Mouse (Mus musculus): ENCODE results near the gene Bean1. TPM values are rescaled to one million over a fixed set of nuclear protein-coding genes. Genes with fewer than 3 reads are reported as not detected.

The Bean1 gene
- total RNA-seq, 1 experiment, result 0.09 TPM

DNA sequence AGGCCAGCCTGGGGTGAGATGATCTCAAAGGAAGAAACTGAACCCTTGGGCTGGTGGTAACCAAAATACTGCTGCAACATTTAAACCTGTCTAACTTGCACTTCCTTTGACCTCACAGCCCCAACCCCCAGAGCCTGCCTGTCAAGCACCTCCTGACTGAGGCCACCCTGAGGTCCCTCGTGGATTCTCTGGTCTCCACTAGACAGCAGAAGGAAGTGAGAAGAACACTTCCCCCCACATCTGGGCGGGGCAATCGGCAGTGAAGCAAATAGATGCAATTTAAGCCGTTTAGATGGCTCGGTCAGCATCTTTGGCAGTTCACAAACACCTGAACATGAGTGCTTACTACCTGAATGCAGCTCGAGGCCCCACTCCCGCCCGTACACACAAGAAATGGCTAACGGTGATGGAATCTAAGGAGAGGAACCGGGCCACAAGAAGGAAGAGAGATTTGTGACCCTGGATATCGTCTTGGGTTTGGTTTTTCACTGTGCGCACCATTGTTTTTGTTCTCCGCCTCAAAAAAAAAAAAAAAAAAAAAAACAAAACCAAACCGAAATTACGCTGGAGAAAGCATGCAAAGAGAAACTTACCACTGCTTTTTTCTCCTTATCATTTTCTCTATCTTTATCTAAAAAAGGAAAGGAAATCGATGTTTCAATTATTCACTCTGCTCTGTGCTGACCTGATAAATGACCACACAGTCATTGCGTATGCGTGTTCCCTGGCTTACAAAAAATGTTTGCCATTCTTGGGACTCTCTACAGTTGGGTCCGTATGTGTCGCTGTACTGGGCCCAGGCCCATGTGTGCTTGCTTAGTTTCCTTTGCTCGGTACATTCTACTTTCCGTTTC lies 77.0 kb downstream of the Bean1 start:
- in situ Hi-C loops (cut with MboI; ENCODE audit: low sequenced_read_pairs in 2 of 2, unreplicated experiment in 2 of 2), result no loop called here
- no peaks in the 10 kb centered on the region for H3K9me3 ChIP-seq (ENCODE audit: control insufficient read depth, insufficient read depth, low read depth, low read length)
- TF ChIP-seq HCFC1 (IDR thresholded peaks at IDR 0.05; ENCODE audit: borderline replicate concordance, insufficient read depth, low read length), result no peak
- TF ChIP-seq ZC3H11A (IDR thresholded peaks at IDR 0.05; ENCODE audit: borderline replicate concordance, low read depth, low read length), result no peak
- peaks cover 8% of the 10 kb centered on the region; the same call in 1 of the 2 replicates for H3K36me3 ChIP-seq (ENCODE audit: control insufficient read depth, insufficient read depth, low read length, poor library complexity, severe bottlenecking)
- peaks cover 0 to 6% of the 10 kb centered on the region in 2 experiments; a peak in 1 of 4 replicates for H3K4me1 ChIP-seq (ENCODE audit: control insufficient read depth in 2 of 2, insufficient read depth in 2 of 2, low read length in 2 of 2, poor library complexity in 1 of 2)
- no peak overlapping the region for H3K27ac ChIP-seq (ENCODE audit: insufficient read depth, low read depth, low read length, poor library complexity, severe bottlenecking)
- DNase-seq (ENCODE audit: low read depth, low spot score), result no peak
- H3K9ac ChIP-seq (ENCODE audit: insufficient read depth, low read depth, low read length, poor library complexity, severe bottlenecking), result peak overlapping the region; percentile 87; the same call in 1 of the 2 replicates
- H3K4me3 ChIP-seq (ENCODE audit: insufficient read depth in 1 of 2, low read depth in 1 of 2, low read length in 2 of 2, poor library complexity in 1 of 2, severe bottlenecking in 1 of 2), result peak overlapping the region; percentile 96 to 97

DNA sequence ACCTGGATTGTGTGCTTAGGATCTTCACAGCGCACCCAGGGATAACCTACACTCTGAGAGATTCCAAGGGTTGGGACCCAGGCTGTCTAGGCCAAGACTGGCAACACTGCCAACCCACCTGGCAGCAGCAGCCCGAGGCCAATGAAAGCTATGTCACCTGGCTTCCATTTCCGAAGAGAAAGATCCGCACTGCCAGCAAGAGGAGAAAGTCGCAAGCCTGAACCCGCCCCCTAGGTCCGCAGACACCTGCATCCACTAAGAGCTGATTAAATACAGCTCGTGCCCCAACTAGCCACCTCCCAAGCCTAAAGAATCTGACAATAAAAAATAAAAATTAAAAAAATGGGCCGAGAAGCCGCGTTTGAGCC lies 77.7 kb downstream of the Bean1 start:
- in situ Hi-C loops (cut with MboI; ENCODE audit: low sequenced_read_pairs in 2 of 2, unreplicated experiment in 2 of 2), result no loop called here
- no peak for DNase-seq (ENCODE audit: low read depth, low spot score)
- TF ChIP-seq MAFK (IDR thresholded peaks at IDR 0.05; ENCODE audit: insufficient read depth, low read depth, low read length), result no peak
- no peak for TF ChIP-seq CHD2 (IDR thresholded peaks at IDR 0.05; ENCODE audit: low read depth, low read length)
- no peak for TF ChIP-seq ZC3H11A (IDR thresholded peaks at IDR 0.05; ENCODE audit: borderline replicate concordance, low read depth, low read length)
- TF ChIP-seq ZNF384 (IDR thresholded peaks at IDR 0.05; ENCODE audit: low read depth, low read length), result no peak
- TF ChIP-seq HCFC1 (IDR thresholded peaks at IDR 0.05; ENCODE audit: borderline replicate concordance, insufficient read depth, low read length), result no peak
- H3K27ac ChIP-seq (ENCODE audit: insufficient read depth, low read depth, low read length, poor library complexity, severe bottlenecking), result no peak overlapping the region
- H3K9ac ChIP-seq (ENCODE audit: insufficient read depth, low read depth, low read length, poor library complexity, severe bottlenecking), result peak overlapping the region; percentile 87
- peaks cover 0 to 6% of the 10 kb centered on the region in 2 experiments; a peak in 1 of 4 replicates for H3K4me1 ChIP-seq (ENCODE audit: control insufficient read depth in 2 of 2, insufficient read depth in 2 of 2, low read length in 2 of 2, poor library complexity in 1 of 2)
- H3K9me3 ChIP-seq (ENCODE audit: control insufficient read depth, insufficient read depth, low read depth, low read length), result no peaks in the 10 kb centered on the region
- H3K4me3 ChIP-seq (ENCODE audit: insufficient read depth in 1 of 2, low read depth in 1 of 2, low read length in 2 of 2, poor library complexity in 1 of 2, severe bottlenecking in 1 of 2), result peak overlapping the region; percentile 96 to 97
- H3K36me3 ChIP-seq (ENCODE audit: control insufficient read depth, insufficient read depth, low read length, poor library complexity, severe bottlenecking), result peaks cover 3% of the 10 kb centered on the region; the same call in 1 of the 2 replicates

DNA sequence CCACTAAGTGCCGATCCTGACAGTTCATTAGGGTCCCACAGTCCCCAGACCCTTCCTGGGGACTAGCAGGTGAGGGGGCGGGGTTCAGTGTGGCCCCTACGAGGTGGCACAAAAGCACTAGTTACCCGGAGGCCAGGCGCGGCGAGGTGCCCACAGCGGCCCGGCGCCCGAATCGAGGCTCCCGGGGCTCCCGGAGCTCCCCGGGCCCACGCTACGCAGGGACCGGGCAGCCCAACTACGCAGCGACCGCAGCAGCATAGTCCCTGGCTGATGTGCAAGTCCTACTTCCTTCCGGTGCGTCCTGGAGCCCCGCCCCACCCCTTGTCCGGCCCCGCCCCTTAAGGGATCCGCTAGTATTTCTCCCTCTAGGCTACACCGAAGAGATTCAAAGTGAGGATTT lies 78.0 kb downstream of the Bean1 start, which contains the start of gene Tk2:
Gene Tk2 (minus strand): TSS at position 283 of the 400 bp plus-strand sequence.
- peaks cover 0 to 6% of the 10 kb centered on the region in 2 experiments; a peak in 1 of 4 replicates for H3K4me1 ChIP-seq (ENCODE audit: control insufficient read depth in 2 of 2, insufficient read depth in 2 of 2, low read length in 2 of 2, poor library complexity in 1 of 2)
- no peaks in the 10 kb centered on the region; the same call in 1 of the 2 replicates for H3K36me3 ChIP-seq (ENCODE audit: control insufficient read depth, insufficient read depth, low read length, poor library complexity, severe bottlenecking)
- TF ChIP-seq HCFC1 (IDR thresholded peaks at IDR 0.05; ENCODE audit: borderline replicate concordance, insufficient read depth, low read length) (no peak), ZNF384 (IDR thresholded peaks at IDR 0.05; ENCODE audit: low read depth, low read length) (no peak), ZC3H11A (IDR thresholded peaks at IDR 0.05; ENCODE audit: borderline replicate concordance, low read depth, low read length) (no peak), CHD2 (IDR thresholded peaks at IDR 0.05; ENCODE audit: low read depth, low read length) (no peak), MAFK (IDR thresholded peaks at IDR 0.05; ENCODE audit: insufficient read depth, low read depth, low read length) (no peak)
- peak within 1 kb of the TSS; percentile 87 for H3K9ac ChIP-seq (ENCODE audit: insufficient read depth, low read depth, low read length, poor library complexity, severe bottlenecking)
- no peaks in the 10 kb centered on the region for H3K9me3 ChIP-seq (ENCODE audit: control insufficient read depth, insufficient read depth, low read depth, low read length)
- H3K27ac ChIP-seq (ENCODE audit: insufficient read depth, low read depth, low read length, poor library complexity, severe bottlenecking), result no peak within 1 kb of the TSS
- peak within 1 kb of the TSS; percentile 96 to 97 for H3K4me3 ChIP-seq (ENCODE audit: insufficient read depth in 1 of 2, low read depth in 1 of 2, low read length in 2 of 2, poor library complexity in 1 of 2, severe bottlenecking in 1 of 2)
- in situ Hi-C loops (cut with MboI; ENCODE audit: low sequenced_read_pairs in 2 of 2, unreplicated experiment in 2 of 2), result no loop called here
- DNase-seq (ENCODE audit: low read depth, low spot score), result no peak

DNA sequence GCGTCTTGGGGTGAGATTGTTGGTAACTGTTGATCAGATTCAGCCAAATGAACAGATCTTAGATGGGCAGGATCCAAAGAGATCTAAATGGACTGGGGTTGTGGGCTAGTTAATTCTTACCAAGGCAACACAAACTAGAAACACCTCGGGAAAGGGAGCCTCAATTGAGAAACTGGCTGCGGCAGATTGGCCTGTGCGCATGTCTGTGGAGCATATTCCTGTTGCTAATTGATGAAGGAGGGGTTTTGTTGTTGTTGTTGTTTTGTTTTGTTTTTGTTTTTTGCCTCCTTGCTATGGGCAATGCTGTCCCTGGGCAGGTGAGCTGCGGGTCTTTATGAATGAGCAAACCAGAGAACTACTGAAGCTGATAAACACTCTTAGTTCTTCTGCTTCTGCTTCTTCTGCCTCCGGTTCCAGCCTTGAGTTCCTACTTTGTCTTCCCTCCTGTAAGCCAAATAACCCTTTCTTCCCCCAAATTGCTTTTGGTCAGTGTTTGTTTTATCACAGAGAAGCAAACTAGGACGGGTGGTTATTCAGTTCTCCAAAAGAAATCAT lies 79.3 kb downstream of the Bean1 start:
- in situ Hi-C loops (cut with MboI; ENCODE audit: low sequenced_read_pairs in 2 of 2, unreplicated experiment in 2 of 2), result no loop called here

More for the DNA sequence above, 79.3 kb downstream of the Bean1 start:
- no peaks in the 10 kb centered on the region; the same call in 1 of the 2 replicates for H3K36me3 ChIP-seq (ENCODE audit: control insufficient read depth, insufficient read depth, low read length, poor library complexity, severe bottlenecking)
- H3K27ac ChIP-seq (ENCODE audit: insufficient read depth, low read depth, low read length, poor library complexity, severe bottlenecking), result no peak overlapping the region
- no peak for DNase-seq (ENCODE audit: low read depth, low spot score)
- no peak overlapping the region for H3K4me3 ChIP-seq (ENCODE audit: insufficient read depth in 1 of 2, low read depth in 1 of 2, low read length in 2 of 2, poor library complexity in 1 of 2, severe bottlenecking in 1 of 2)
- no peak overlapping the region for H3K9ac ChIP-seq (ENCODE audit: insufficient read depth, low read depth, low read length, poor library complexity, severe bottlenecking)
- no peaks in the 10 kb centered on the region for H3K9me3 ChIP-seq (ENCODE audit: control insufficient read depth, insufficient read depth, low read depth, low read length)
- TF ChIP-seq ZNF384 (IDR thresholded peaks at IDR 0.05; ENCODE audit: low read depth, low read length) (no peak), HCFC1 (IDR thresholded peaks at IDR 0.05; ENCODE audit: borderline replicate concordance, insufficient read depth, low read length) (no peak), ZC3H11A (IDR thresholded peaks at IDR 0.05; ENCODE audit: borderline replicate concordance, low read depth, low read length) (no peak), MAFK (IDR thresholded peaks at IDR 0.05; ENCODE audit: insufficient read depth, low read depth, low read length) (no peak), CHD2 (IDR thresholded peaks at IDR 0.05; ENCODE audit: low read depth, low read length) (no peak)
- peaks cover 0 to 6% of the 10 kb centered on the region in 2 experiments; a peak in 1 of 4 replicates for H3K4me1 ChIP-seq (ENCODE audit: control insufficient read depth in 2 of 2, insufficient read depth in 2 of 2, low read length in 2 of 2, poor library complexity in 1 of 2)
